Mouse (Mus musculus): Measurements from ENCODE around the gene Vsig10l. TPM values are rescaled to one million over a fixed set of nuclear protein-coding genes. Genes with fewer than 3 reads are reported as not detected.

The Vsig10l gene
- total RNA-seq, 2 experiments from 2014 or later, result 7.0 to 7.2 TPM

GRCm38 (mm10) chr7:43453599-43454355 is 9.2 kb upstream of the Vsig10l start:
- DNase-seq (ENCODE audit: low spot score in 2 of 2), result no peak

- no peak for DNase-seq (ENCODE audit: low spot score in 2 of 2)
Observed at GRCm38 (mm10) chr7:43454371-43454770, 8.6 kb upstream of the Vsig10l start.

GRCm38 (mm10) chr7:43463976-43464375 is 1.0 kb downstream of the Vsig10l start:
- DNase-seq (ENCODE audit: low spot score in 2 of 2), result no peak

GRCm38 (mm10) chr7:43464864-43465343 is 2.0 kb downstream of the Vsig10l start:
- no peak for DNase-seq (ENCODE audit: low spot score in 2 of 2)

DNA sequence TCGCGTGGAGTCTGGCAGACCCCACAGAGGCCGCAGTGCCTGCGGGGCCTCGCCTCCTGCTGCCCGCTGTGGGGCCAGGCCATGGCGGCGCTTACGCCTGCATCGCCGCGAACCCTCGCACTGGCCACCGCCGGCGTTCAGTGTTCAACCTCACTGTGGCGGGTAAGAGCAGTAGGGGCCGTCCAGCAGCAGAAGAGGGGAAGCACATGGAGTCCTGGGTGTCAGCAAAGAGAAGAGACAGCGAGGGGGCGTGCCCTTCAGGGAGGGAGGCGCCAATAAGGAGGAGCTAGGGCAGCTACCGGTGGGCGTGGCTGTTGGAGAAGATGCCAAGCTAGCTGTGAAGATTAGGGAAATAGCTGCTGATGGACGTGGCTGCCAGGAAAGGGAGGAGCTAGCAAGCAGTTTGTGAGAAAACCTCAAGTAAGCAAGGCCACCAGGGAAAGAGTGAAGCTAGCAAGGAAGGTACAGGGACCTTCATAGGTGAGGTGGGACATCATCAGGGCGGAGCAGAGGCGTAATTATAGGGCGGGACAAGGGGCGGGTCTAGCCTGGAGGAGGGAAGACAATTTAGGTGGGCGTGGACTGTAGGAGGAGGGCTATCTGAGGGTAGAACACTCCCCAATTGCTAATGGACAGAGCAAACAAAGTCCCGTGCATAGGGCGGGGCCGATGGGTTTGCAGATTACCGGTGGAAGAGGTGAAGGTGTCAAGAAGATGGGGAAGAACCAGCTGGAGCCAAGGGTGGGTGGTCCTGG is 2.6 kb downstream of the Vsig10l start:
- peak; percentile 46 to 76 for DNase-seq (ENCODE audit: low spot score in 2 of 2)

DNA sequence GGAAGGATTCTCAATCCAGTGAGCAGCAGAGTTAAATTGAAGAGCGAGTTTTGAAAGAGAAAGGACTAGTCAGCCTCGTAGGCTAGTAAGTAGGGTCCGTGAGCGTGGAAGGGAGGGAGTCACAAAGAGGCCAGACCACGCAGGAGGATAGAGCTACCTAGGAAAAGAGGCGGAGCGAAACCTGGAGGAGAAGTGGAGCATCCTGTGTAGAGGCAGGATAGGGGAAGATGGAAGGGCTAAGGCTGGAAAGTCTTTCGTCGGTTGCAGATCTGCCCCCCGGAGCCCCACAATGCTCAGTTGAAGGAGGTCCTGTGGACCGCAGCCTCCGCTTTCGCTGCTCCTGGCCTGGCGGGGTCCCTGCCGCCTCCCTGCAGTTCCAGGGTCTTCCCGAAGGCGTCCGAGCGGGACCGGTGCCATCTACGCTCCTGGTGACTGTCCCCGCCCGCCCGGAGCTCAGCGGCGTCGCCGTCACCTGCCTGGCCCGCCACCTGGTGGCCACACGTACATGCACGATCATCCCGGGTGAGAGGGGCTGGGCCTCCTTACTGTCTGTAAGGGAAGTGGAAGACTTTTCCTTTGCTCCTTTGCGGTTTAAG is 3.2 kb downstream of the Vsig10l start:
- DNase-seq (ENCODE audit: low spot score in 2 of 2), result peak; percentile 64 to 69

DNA sequence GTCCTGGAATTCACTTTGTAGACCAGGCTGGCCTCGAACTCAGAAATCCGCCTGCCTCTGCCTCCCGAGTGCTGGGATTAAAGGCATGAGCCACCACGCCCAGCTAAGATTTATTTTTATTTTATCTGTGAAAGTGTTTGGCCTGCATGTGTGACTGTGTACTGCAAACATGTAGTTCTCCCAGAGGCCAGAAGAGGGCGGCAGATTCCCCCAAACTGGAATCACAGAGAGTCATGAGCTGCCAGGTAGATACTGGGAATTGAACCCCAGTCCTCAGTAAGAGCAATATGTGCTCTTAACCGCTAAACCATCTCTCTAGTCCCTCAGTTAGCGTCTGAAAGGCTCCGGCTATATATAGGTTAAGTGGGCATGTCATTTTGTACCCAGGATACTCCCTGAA is 7.4 kb downstream of the Vsig10l start:
- DNase-seq (ENCODE audit: low spot score in 2 of 2), result no peak

GRCm38 (mm10) chr7:43475706-43476105 is 12.8 kb downstream of the Vsig10l start:
- no peak for DNase-seq (ENCODE audit: low spot score in 2 of 2)

DNA sequence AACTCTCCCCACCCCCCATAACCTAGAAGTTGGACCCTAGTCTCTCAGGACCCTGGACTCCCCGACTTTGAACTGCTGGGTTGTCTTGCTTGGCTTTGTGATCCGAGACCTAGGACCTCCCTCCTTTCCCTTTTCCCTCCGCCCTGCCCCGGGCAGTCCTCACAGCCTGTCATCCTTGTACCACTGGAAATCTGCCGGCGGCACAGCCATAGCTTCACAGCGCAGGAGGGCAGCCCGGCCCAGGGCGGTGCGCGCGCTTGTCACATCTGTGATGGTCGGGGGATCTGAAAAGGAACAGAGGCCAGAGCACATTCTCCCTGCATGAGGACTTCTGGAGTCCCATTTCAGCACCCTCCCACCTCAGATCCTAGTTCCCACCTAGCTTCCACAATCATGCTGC is 13.4 kb downstream of the Vsig10l start:
- DNase-seq (ENCODE audit: low spot score in 2 of 2), result no peak

DNA sequence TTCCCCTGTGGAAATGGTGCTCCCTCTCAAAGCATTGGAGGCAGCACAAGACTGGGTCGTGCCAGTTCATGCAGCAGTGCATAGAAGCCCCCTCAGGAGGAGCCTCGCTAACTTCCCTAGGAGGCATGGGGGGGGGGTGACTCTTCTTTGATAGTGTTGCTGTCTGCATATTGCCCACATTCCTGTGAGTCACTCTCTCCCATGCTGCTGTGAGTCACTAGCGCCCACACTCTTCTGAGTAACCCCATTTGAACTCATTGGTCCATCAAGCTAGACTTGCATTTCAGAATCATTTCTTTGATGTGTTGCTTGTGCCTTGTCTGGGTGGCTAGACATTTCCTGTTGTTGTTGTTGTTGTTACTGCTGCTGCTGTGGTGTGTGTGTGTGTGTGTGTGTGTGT is 18.2 kb downstream of the Vsig10l start:
- DNase-seq (ENCODE audit: low spot score in 2 of 2), result no peak

DNA sequence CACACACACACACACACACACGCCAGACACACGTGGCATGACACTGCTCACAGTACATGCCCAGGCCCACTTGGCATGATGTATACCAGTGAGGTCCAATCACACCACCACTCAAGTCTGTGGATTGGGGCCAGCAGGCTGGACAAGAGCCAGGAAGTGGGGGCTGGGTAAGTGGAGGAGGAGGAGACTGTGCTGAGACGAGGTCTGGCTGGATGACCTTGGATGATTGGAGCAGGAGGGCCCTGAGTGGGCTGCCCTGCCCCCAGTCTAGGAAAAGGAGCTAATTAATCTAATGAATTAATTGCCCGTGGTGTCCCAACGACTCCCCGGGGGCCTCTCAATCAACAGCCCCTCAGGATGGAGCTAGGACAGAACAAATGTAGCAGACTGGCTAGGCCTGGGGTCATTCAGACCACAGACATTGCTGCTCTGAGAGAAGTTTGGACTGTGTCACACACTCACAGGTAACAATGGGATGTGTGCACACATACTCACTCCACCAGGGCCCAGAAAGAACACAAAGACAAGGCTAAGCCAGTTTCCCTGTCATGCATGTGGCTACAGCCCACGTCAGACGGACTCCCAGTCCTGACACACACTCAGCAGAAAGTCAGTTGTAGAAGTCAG is 19.3 kb downstream of the Vsig10l start:
- no peak for DNase-seq (ENCODE audit: low spot score in 2 of 2)

DNA sequence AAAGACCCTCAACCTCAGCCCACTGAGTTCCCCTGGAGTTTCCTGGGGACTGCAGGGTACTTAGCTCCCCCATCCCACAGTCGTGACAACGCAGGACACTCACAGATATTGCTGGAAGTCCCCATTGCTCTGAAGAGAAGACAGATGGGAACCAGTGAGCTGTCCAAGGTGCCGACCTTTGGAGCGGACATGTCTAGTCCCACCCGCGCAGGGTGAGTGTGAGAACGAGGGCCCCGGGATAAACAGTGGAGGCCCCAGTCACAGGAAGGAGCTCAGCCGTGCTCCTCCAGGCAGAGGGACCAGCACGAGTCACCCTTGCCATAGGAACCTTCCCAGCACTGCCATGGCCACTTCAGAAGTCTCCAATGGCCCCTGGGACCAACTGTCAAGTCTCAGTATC is 20.3 kb downstream of the Vsig10l start:
- no peak for DNase-seq (ENCODE audit: low spot score in 2 of 2)

DNA sequence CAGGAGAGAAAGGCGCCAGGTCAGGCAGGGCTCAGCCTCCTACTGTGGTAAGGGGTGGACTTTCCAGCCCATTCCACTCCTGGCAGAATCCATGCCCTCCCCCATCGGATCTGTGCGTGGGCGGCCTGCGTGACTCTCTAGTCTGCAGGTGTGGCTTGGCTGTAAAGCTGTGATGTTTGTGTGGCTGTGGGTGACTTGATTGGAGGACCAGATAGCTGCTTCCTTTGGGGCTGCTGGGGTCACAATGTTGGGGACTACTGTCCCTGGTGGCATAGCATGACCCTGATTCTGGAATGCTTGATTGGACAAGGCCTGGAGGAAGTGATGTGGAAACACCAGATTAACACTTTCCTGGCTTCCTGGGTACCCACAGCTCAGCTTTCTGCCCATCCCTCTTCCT is 25.7 kb downstream of the Vsig10l start:
- no peak for DNase-seq (ENCODE audit: low spot score in 2 of 2)

- DNase-seq (ENCODE audit: low spot score in 2 of 2), result no peak
Observed at GRCm38 (mm10) chr7:43489631-43490125, 26.7 kb downstream of the Vsig10l start, which contains the start of gene Iglon5. Gene Iglon5, minus strand, starts transcription at chr7:43490075.

DNA sequence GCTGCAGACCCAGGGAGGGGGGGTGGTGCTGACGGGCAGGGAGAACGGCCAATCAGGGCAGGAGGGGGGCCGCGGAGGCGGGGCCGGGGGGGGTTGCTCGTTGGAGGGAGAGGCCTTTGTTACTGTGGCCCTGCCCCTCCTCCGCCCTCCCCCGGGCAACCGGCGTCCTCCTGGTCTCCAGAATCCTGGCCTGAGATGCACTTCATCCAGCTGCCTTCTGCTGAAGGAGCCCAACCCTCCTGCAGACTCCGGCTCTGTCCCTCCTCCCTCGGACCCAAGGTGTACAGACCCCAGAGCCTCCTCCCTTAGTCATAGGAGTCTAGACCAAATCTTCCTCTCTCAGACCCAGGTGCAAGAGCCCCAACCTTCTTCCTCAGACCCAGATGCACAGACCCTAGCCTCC is 27.2 kb downstream of the Vsig10l start:
- DNase-seq (ENCODE audit: low spot score in 2 of 2), result no peak

DNA sequence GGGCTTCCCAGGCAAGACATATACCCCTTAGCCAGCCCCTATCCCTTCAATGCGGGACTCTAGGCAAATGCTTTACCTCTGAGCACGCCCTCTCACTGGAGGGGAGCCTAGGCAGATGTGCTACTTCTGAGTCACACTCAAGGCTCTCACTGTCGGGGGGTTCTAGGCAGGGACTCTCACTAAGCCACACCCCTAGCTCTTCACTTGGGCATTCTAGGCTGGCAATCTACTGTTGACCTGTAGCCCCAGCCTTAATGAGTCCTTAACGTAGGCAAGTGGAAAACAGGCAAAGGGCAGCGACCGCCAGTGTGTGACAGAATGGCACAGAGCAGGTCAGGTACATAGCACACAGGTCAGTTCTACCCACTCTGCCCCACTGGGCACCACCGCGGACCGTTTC is 27.9 kb downstream of the Vsig10l start:
- no peak for DNase-seq (ENCODE audit: low spot score in 2 of 2)

- DNase-seq (ENCODE audit: low spot score in 2 of 2), result no peak
Observed at GRCm38 (mm10) chr7:43495343-43496021, 32.5 kb downstream of the Vsig10l start.

DNA sequence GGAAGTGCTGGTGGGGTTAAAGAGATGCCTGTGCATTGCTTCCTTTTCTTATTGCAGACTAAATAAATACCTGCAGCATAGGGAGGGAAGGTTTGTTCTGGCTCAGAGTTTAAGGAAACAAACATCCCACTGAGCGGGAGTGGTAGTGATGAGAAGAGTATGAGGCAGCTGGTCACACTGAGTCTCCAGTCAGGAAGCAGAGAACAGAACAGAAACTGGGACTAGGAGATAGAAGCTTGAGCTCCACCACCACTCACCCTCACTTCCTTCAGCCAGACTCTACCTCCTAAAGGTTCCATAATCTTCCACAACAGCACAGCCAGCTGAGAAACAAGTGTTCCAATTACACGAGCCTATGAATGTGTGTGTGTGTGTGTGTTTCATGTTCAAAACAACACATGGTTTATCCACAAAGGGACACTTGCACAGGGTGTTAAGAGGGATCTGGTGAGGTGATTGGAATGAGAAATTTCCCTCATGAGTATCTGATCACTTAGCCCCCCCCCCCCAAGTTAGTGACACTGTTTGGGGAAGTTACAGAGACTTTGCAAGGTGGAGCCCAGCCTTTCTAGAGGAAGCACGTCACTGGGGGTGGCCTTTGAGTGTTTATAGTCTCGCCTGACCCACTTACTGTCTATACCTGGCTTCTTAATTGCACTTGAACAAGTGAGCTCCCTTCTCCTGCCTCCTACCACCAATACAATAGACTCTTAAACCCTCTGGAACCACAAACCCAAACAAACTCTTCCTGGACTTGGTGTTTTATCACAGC is 48.9 kb downstream of the Vsig10l start:
- no peak for DNase-seq (ENCODE audit: low spot score in 2 of 2)

DNA sequence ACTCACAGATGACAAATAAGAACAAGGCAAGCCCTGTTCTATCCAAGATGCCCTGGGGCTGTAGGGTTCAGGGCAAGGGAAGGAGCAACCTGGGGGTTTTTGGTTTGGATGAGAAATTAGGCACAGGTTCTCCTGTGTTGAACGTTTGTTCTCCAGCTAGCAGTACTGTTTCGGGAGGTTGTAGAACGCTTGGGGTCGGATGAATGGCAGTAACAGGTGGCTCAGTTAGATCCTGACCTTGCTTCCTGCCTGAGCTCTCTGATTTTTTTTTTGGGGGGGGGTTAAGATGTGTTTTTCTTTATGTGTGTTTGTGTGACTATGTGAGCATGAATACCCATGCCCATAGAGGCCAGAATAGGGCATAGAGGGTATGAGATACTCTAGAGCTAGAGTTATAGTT is 49.6 kb downstream of the Vsig10l start:
- DNase-seq (ENCODE audit: low spot score in 2 of 2), result no peak

DNA sequence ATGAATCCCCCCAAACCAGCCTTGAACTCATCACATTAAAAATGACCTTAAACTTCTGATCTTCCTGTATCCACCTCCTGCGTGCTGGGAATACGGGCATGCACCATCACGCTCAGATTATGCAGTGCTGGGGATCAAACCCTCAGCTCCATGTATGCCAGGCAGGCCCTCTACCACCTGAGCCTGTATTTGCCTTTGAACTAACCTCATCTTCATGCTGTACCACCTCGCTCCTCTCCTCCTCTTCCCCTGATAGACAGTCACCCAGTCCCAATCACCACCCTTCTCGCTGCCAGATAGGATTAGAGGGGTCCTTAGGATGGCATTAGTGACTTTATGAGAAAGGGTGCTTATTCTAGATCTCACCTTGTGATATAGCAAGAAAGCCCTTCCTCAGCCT is 52.1 kb downstream of the Vsig10l start:
- no peak for DNase-seq (ENCODE audit: low spot score in 2 of 2)
